Mouse (Mus musculus) kidney, adult 11 months (tissue): Measurements from ENCODE around the gene Apip.

Experiments
- DNase-seq: peaks from one replicate; pipeline ENCODE4 v3.0.0; 2022

The Apip gene

DNA sequence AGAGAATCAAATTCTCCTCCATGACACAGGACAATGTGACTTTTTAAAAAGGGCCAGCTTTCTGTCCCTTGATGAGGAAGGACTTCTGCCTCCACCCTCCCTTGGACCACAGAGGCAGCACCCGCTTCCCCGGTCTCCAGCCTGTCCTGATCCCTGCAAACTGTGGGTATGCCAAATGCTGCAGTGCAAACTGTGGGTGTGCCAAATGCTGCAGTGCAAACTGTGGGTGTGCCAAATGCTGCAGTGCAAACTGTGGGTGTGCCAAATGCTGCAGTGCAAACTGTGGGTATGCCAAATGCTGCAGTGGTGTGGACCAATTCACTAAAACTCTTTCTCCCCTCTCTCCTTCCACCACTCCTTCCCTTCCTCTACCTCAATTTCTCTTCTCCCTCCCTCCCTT lies 32.7 kb downstream of the Apip start:
- no peak for DNase-seq

DNA sequence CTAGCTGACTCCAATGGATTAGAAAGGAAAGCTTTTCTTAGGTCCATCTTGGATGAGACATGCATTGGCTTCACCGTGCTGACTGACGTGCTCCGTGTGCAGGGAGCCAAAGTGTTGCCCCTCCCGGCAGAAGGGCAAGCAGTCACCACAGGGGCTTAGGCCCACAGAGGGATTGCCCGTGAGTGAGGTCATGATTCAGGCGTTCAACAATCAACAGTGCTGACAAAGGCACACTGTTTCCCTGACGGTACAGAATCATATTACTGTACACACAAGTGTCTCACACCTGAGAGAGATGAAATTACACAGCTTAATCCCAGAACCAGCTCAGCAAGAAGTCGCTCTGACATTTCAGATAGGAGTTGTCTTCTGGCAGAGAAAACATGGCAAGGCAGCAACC lies 38.2 kb downstream of the Apip start:
- DNase-seq = no peak

DNA sequence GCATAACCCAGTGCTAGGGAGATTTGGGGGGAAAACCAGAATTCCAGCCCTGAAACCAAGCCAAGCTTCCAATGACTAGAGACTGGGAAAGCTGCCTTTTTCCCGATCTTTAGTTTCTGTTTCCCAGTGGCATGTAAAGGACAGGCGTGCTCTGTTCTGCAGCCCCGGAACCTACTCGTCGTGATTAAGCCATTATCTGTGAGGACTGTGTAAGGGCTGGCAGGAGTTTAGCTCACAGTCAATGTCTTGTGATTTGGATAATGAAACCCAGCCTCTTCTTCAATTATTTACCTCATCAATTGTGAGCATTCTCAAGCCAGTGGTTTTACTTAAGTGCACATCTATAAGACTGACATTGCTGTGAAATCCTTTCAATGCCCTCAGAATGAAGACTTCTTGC lies 43.7 kb downstream of the Apip start:
- no peak for DNase-seq

DNA sequence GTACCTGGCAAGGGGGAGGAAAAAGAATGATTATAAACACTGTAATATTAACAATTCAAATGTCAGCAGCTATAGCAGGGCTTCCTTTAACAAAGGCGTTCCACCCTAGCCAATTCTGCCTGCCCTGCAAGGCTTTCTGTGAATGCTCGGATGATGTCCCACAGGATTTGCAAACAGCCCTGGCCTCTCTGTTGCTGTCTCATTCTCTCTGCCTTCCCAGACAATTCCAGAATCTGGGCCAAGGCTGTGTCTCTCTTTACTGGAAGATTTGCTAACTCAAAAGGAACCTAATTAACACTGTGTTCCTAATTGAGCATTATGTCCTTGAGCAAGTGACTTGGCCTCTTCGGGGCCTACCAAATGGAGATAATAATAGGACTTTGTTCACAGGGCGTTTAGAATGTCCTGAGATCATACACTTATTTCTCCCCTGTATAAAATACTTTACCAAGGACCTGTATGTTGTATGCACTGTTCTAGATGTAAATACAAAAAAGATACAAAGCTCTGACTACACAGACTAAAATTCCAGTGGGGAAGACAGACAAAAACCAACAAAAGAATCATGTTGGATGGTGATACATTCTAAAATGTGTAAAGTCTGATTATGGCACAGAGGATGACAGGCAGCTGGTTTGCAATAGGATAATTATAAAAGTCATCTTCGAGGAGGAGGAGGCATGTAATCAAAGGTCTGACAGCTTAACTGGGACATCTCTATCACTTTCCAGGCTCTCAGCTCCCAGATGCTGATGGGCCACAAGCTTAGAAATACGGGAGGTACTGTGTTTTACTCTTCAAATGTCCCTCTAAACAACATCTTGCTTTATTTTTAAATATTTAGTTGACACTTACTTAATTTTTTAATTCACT lies 45.1 kb downstream of the Apip start:
- no peak for DNase-seq

DNA sequence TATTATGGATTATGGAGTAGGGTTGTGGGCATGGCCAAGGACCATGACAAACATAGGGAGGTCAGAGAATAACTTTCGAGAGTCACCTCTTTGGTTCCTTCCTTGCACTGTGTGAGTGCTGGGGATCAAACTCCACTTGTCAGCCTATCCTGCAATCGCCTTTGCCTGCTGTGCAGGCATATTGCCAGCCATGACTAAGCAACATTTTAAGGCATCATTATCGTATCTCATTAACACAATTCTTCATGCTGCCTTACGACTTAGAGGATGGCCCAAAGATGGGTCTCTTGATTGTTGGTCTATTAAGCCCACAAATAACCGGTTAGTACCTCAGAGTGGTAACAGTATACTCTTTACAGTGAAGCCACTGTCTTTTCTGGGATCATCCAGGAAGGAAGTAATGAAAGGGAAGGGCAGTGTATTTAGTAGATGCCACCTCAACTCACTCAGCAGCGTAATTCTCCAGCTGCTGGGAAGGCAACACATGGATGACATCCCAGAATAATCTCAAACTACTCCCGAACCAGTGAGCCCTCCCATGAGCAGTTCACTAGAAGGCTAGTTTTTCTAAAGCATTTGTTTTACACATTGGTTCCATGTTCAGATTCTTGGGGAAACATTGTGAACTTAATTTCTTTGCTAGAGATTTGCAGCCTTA lies 45.9 kb downstream of the Apip start:
- peak; percentile 19 for DNase-seq

DNA sequence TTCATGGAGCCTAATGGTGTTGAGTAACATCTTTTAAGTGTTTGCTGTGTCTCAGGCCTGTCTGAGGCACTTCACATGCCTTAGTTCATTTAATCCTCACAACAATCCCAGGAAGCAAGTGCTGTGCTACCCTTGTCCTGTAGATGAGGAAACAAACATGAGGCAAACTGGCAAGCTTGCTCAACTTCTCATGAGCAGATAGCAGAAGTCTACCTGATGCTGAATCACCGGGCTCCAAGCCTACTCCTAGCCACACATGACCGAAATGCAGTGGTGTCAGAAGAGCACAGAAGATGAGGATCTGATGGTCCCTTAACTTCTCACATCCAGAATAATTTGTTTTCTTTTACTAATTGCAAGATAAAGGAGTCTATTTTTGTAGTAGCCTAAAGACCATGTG lies 56.2 kb downstream of the Apip start:
- no peak for DNase-seq

DNA sequence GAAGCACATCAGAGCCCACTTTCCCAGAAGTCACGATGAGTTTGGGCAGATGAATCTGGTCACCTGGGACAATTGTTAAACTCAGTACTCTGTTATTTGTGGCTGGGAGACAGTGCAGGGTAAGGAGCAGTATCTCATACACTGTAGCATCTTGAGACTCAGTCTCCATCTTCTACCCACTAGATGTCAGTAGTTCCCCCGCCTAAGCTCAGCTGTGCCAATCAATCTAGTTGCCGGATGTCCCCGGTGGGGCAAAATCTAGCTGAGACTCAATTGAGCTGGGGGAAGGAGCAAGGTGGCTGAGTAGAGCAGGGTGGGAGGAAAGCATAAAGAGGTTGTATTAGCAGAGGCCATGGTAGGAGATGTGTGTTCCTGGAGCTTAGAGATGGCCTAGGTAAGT lies 57.7 kb downstream of the Apip start:
- no peak for DNase-seq

DNA sequence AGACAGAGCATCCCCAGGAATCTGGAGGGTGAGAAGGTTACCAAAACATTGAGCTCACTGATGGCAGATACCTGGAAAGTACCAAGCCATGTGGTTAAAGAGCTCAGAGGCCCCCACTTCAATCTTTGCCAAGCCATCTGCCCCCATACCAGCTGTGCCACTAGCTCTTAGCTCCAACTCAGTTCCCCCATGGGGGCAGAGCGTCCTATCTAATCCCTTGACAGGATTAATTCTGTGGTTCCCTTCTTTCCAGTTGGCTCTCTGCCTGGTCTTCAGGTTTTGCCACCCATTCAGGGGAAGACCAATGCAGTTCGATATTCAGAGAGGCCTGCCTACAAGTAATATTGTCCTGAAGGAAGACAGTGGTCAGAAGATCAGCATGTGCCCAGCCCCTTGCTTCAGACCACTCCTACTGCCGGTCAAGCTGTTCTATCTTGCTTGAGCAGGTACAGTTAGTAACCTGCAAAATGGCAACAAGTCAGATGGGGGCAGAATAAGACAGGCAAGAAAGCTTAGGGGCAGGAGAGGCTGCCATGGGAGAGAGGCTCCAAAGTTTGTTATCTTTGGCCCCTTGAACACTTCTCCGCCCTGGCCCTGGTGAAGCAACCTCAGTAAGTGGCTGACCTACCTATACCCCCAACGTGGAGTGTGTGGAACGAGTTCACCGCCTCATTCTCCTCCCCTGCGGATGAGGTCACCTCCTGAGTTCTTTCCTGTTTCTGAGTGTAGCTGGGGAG lies 65.2 kb downstream of the Apip start:
- peak; percentile 61 for DNase-seq
